Mouse (Mus musculus): ENCODE measurements around the gene Pkn3. TPM values are rescaled to one million over a fixed set of nuclear protein-coding genes. Genes with fewer than 3 reads are reported as not detected.

Pkn3 gene
- total RNA-seq, 2 experiments from 2014 or later: 4.8 to 9.1 TPM

- peak; percentile 45 for ATAC-seq (ENCODE audit: poor library complexity, severe bottlenecking)
These were observed 15.0 kb upstream of the Pkn3 start for GRCm38 (mm10) chr2:30062249-30063093.

GRCm38 (mm10) chr2:30063235-30063634 is 14.2 kb upstream of the Pkn3 start:
- ATAC-seq (ENCODE audit: poor library complexity, severe bottlenecking): no peak

GRCm38 (mm10) chr2:30063791-30064190 is 13.7 kb upstream of the Pkn3 start:
- no peak for ATAC-seq (ENCODE audit: poor library complexity, severe bottlenecking)

- no peak for ATAC-seq (ENCODE audit: poor library complexity, severe bottlenecking)
These were observed 13.2 kb upstream of the Pkn3 start for GRCm38 (mm10) chr2:30064298-30064697.

GRCm38 (mm10) chr2:30066046-30066901 is 11.2 kb upstream of the Pkn3 start:
- peak; percentile 82 for ATAC-seq (ENCODE audit: poor library complexity, severe bottlenecking)

- ATAC-seq (ENCODE audit: poor library complexity, severe bottlenecking): no peak
These were observed 10.2 kb upstream of the Pkn3 start for GRCm38 (mm10) chr2:30067031-30067888.

GRCm38 (mm10) chr2:30067962-30068361 is 9.5 kb upstream of the Pkn3 start:
- no peak for ATAC-seq (ENCODE audit: poor library complexity, severe bottlenecking)

- ATAC-seq (ENCODE audit: poor library complexity, severe bottlenecking): no peak
These were observed 4.6 kb upstream of the Pkn3 start for GRCm38 (mm10) chr2:30072875-30073274.

- no peak for ATAC-seq (ENCODE audit: poor library complexity, severe bottlenecking)
These were observed 4.2 kb upstream of the Pkn3 start for GRCm38 (mm10) chr2:30073285-30073684.

GRCm38 (mm10) chr2:30075625-30076024 is 1.9 kb upstream of the Pkn3 start:
- no peak for ATAC-seq (ENCODE audit: poor library complexity, severe bottlenecking)

- ATAC-seq (ENCODE audit: poor library complexity, severe bottlenecking): no peak
These were observed 1.0 kb upstream of the Pkn3 start for GRCm38 (mm10) chr2:30076439-30076838.

- peak; percentile 50 for ATAC-seq (ENCODE audit: poor library complexity, severe bottlenecking)
These were observed 525 bp upstream of the Pkn3 start for GRCm38 (mm10) chr2:30076959-30077358.

GRCm38 (mm10) chr2:30078349-30078712 is 847 bp downstream of the Pkn3 start:
- peak; percentile 31 for ATAC-seq (ENCODE audit: poor library complexity, severe bottlenecking)

GRCm38 (mm10) chr2:30078760-30079159 is 1.3 kb downstream of the Pkn3 start:
- no peak for ATAC-seq (ENCODE audit: poor library complexity, severe bottlenecking)

- ATAC-seq (ENCODE audit: poor library complexity, severe bottlenecking): no peak
These were observed 2.8 kb downstream of the Pkn3 start for GRCm38 (mm10) chr2:30080181-30080800.

- ATAC-seq (ENCODE audit: poor library complexity, severe bottlenecking): peak; percentile 68
These were observed 6.6 kb downstream of the Pkn3 start for GRCm38 (mm10) chr2:30084113-30084512.

GRCm38 (mm10) chr2:30084632-30085031 is 7.1 kb downstream of the Pkn3 start:
- ATAC-seq (ENCODE audit: poor library complexity, severe bottlenecking): no peak

- peak; percentile 18; the same call in 1 of the 2 replicates for ATAC-seq (ENCODE audit: poor library complexity, severe bottlenecking)
These were observed 9.8 kb downstream of the Pkn3 start for GRCm38 (mm10) chr2:30087310-30087709.

GRCm38 (mm10) chr2:30091521-30091920 is 14.0 kb downstream of the Pkn3 start:
- no peak for ATAC-seq (ENCODE audit: poor library complexity, severe bottlenecking)

- ATAC-seq (ENCODE audit: poor library complexity, severe bottlenecking): no peak
These were observed 14.9 kb downstream of the Pkn3 start for GRCm38 (mm10) chr2:30092280-30092918.
